Mouse (Mus musculus) kidney, adult 2 months (tissue): ENCODE measurements around the gene Gstm2.

Experiments used
- CTCF ChIP-seq: fragments of 200-500 bp; conservative IDR thresholded peaks from 2 replicates; pipeline ENCODE4 v1.5.1; 2011; ENCODE audit warnings: low read depth, mild to moderate bottlenecking, control low read depth, low read length, moderate library complexity, mixed read lengths; ENCODE audit not compliant: insufficient read depth, insufficient read length
- POLR2A ChIP-seq: fragments of 200-500 bp; IDR thresholded peaks from one replicate; pipeline ENCODE4 v1.6.1; 2011; ENCODE audit warnings: low read depth, low read length, control low read depth

DNA sequence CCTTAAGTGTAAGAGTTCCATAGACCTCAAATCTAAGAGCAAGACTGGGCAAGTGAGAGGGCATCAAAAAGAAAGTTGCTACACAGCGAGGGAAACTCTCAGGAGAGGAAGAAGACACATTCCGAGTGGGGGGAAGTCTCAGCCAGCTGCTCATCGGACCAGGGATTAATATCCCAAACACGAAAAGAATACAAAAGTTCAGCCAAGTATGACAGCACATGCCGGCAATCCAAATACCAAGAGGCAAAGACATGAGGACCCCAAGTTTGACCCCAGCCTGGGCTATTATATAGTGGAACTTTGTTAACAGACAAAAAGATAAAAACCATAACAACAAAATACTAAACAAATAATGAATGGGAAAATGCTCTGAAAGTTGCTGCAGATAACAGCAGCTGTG, 46.9 kb upstream of the Gstm2 start:
- no peak for TF ChIP-seq CTCF
- no peak for TF ChIP-seq POLR2A
